Mouse (Mus musculus) midbrain, postnatal 0 days (tissue): ENCODE measurements around the gene Minos1. TPM values are rescaled to one million over a fixed set of nuclear protein-coding genes. Genes with fewer than 3 reads are reported as not detected.
A peak's percentile ranks its signal among the peaks of the same experiment; 100 is the strongest.

Source experiments
- ATAC-seq: fragments of 200-750 bp; cut with Nextera tagmentation; 2 replicates; pipeline ENCODE4 v1.8.0; 2017; ENCODE audit warnings: moderate number of reproducible peaks, mild to moderate bottlenecking, moderate TSS enrichment, moderate library complexity; ENCODE audit not compliant: low FRiP score
- DNase-seq: peaks from one replicate; pipeline ENCODE4 v3.0.0-alpha.2; 2015; ENCODE audit warnings: low spot score
- H3K27ac ChIP-seq: fragments of 300-500 bp; sonication (generic); 2 replicates; pipeline ENCODE4 v1.5.1; 2014; ENCODE audit warnings: low read depth, mild to moderate bottlenecking, low read length, mixed read lengths
- H3K27me3 ChIP-seq: fragments of 300-500 bp; sonication (generic); 2 replicates; pipeline ENCODE4 v1.6.1; 2014; ENCODE audit warnings: low read length, control low read depth, mixed read lengths; ENCODE audit not compliant: insufficient read depth
- H3K36me3 ChIP-seq: fragments of 300-500 bp; sonication (generic); 2 replicates; pipeline ENCODE4 v1.6.1; 2014; ENCODE audit warnings: low read length, control low read depth, mixed read lengths; ENCODE audit not compliant: insufficient read depth
- H3K4me1 ChIP-seq: fragments of 300-500 bp; sonication (generic); 2 replicates; pipeline ENCODE4 v1.6.1; 2014; ENCODE audit warnings: mild to moderate bottlenecking, control low read depth, antibody characterized with exemption, low read length, mixed read lengths; ENCODE audit not compliant: insufficient read depth
- H3K4me2 ChIP-seq: fragments of 300-500 bp; sonication (generic); 2 replicates; pipeline ENCODE4 v1.6.1; 2014; ENCODE audit warnings: low read depth, mild to moderate bottlenecking, low read length, mixed read lengths; ENCODE audit not compliant: poor library complexity, severe bottlenecking
- H3K4me3 ChIP-seq: fragments of 300-500 bp; sonication (generic); 2 replicates; pipeline ENCODE4 v1.5.1; 2014; ENCODE audit warnings: low read depth, mild to moderate bottlenecking, low read length, moderate library complexity
- H3K9ac ChIP-seq: fragments of 300-500 bp; sonication (generic); replicated peaks from 2 replicates; pipeline ENCODE4 v1.6.1; 2014; ENCODE audit warnings: mild to moderate bottlenecking, low read length, moderate library complexity, mixed read lengths; ENCODE audit not compliant: poor library complexity, severe bottlenecking
- H3K9me3 ChIP-seq: fragments of 300-500 bp; sonication (generic); 2 replicates; pipeline ENCODE4 v1.6.1; 2016; ENCODE audit warnings: low read length, control low read depth
- CTCF ChIP-seq: IDR thresholded peaks from 2 replicates; pipeline ENCODE4 v1.5.1; 2016; ENCODE audit warnings: antibody characterized with exemption, mild to moderate bottlenecking
- WGBS: fragments of 180-500 bp; shearing (Covaris S2); extraction: QIAGEN DNeasy Blood & Tissue Kit; methylation state at CpG from one replicate; pipeline ENCODE4 v1.1.7; 2014; 5-methylcytosine and 5-hydroxymethylcytosine counted together
- polyA plus RNA-seq: library from polyadenylated mRNA; unstranded; fragments of >200 nt; fragmentation: Nextera tagmentation; extraction: Ambion mirVana; gene quantifications from 2 replicates; pipeline ENCODE4 v1.2.1, GENCODE M21; 2015
- total RNA-seq: library from RNA; depleted of rRNA; stranded (reverse); fragments of >200 nt; gene quantifications from 2 replicates; pipeline ENCODE4 v1.2.3, GENCODE M21; 2014

Minos1 gene
- total and polyA plus RNA-seq, 2 experiments from 2014 or later = 21.9 to 397 TPM

DNA sequence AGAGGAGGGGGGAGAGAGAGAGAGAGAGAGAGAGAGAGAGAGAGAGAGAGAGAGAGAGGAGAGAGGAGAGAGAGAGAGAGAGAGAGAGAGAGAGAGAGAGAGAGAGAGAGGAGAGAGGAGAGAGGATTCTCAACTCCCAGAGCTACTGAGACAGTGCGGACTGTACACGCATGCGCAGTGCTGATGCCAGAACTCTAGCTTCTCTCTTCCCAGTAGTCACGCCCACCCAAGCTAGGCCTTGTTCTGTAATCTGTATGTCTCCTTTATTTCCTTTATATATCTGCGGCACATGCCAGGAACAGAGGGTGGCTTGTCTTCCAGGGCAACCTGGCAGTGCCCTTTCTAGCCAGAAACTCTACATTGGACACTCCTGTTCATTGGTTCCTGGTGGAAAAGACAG is 66.1 kb downstream of the Minos1 start:
- DNase-seq (no peak), ATAC-seq (no peak)
- H3K27me3 ChIP-seq = 0 out of 2 replicates have a peak, but pooled peaks cover 3% of the 10 kb centered on the region
- H3K4me2 ChIP-seq = no peak overlapping the region
- H3K36me3 ChIP-seq = no peaks in the 10 kb centered on the region
- no peaks in the 10 kb centered on the region for H3K9me3 ChIP-seq
- no peaks in the 10 kb centered on the region for H3K4me1 ChIP-seq
- WGBS = 90% methylated on average over 5 of the region's 5 CpGs
- no peak overlapping the region for H3K27ac ChIP-seq
- no peak for TF ChIP-seq CTCF
- H3K9ac ChIP-seq = no peak overlapping the region
- H3K4me3 ChIP-seq = no peak overlapping the region

GRCm38 (mm10) chr4:139059569-139059968 is 71.3 kb downstream of the Minos1 start:
- Histone ChIP-seq H3K9ac (no peak overlapping the region), H3K27me3 (0 out of 2 replicates have a peak, but pooled peaks cover 3% of the 10 kb centered on the region), H3K4me3 (no peak overlapping the region), H3K4me1 (no peaks in the 10 kb centered on the region), H3K27ac (no peak overlapping the region), H3K4me2 (no peak overlapping the region), H3K9me3 (no peaks in the 10 kb centered on the region), H3K36me3 (no peaks in the 10 kb centered on the region)
- TF ChIP-seq CTCF = no peak
- WGBS = 16% methylated on average over 7 of the region's 7 CpGs
- no peak for ATAC-seq
- DNase-seq = no peak

DNA sequence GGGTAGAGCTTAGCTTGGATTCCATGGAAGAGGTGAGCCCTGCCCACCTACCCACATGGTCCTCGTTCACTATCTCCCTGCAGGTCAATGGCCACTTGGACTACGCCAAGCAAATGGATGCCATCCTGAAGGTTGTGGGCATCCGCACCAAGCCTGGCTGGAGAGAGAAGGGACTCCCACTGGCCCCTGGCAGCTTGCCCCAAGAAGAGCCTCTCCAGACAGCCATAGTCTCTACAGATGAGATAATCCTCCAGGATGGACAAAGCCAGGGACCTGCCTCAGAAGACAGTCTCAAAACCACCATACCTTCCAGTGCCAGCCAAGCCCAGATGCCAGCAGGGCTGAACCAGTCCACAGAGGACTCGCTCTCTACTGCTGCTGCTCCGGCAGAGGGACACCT is 72.9 kb downstream of the Minos1 start:
- H3K4me3 ChIP-seq = no peak overlapping the region
- ATAC-seq = no peak

GRCm38 (mm10) chr4:139057291-139057690 is 73.6 kb downstream of the Minos1 start:
- no peaks in the 10 kb centered on the region for H3K4me1 ChIP-seq
- no peak overlapping the region for H3K4me3 ChIP-seq
- H3K27me3 ChIP-seq = no peaks in the 10 kb centered on the region
- no peak overlapping the region for H3K9ac ChIP-seq
- WGBS = 74% methylated on average over 5 of the region's 5 CpGs
- no peaks in the 10 kb centered on the region for H3K9me3 ChIP-seq
- DNase-seq (peak; percentile 34), ATAC-seq (no peak)
- no peak overlapping the region for H3K4me2 ChIP-seq
- no peak for TF ChIP-seq CTCF
- no peak overlapping the region for H3K27ac ChIP-seq
- H3K36me3 ChIP-seq = no peaks in the 10 kb centered on the region

More for the DNA sequence above, 72.9 kb downstream of the Minos1 start:
- no peak overlapping the region for H3K4me2 ChIP-seq
- WGBS = 94% methylated on average over 5 of the region's 5 CpGs
- no peaks in the 10 kb centered on the region for H3K27me3 ChIP-seq
- no peaks in the 10 kb centered on the region for H3K4me1 ChIP-seq
- no peaks in the 10 kb centered on the region for H3K36me3 ChIP-seq
- H3K9me3 ChIP-seq = no peaks in the 10 kb centered on the region
- no peak for DNase-seq
- no peak overlapping the region for H3K9ac ChIP-seq
- H3K27ac ChIP-seq = no peak overlapping the region
- TF ChIP-seq CTCF = no peak

- Histone ChIP-seq H3K4me3 (no peak overlapping the region), H3K4me1 (no peaks in the 10 kb centered on the region), H3K36me3 (no peaks in the 10 kb centered on the region), H3K9ac (no peak overlapping the region), H3K4me2 (no peak overlapping the region), H3K27me3 (no peaks in the 10 kb centered on the region), H3K27ac (no peak overlapping the region), H3K9me3 (no peaks in the 10 kb centered on the region)
- WGBS = 71% methylated on average over 3 of the region's 3 CpGs
- peak; percentile 55 for DNase-seq
- TF ChIP-seq CTCF = no peak
- no peak for ATAC-seq
These were observed 75.2 kb downstream of the Minos1 start for GRCm38 (mm10) chr4:139055744-139056143.

GRCm38 (mm10) chr4:139055336-139055735 is 75.6 kb downstream of the Minos1 start:
- Histone ChIP-seq H3K4me3 (no peak overlapping the region), H3K27ac (no peak overlapping the region), H3K9ac (no peak overlapping the region), H3K9me3 (no peaks in the 10 kb centered on the region), H3K27me3 (no peaks in the 10 kb centered on the region), H3K4me1 (no peaks in the 10 kb centered on the region), H3K36me3 (no peaks in the 10 kb centered on the region), H3K4me2 (no peak overlapping the region)
- no peak for ATAC-seq
- DNase-seq = peak; percentile 88
- TF ChIP-seq CTCF = no peak
- WGBS = 74% methylated on average over 4 of the region's 4 CpGs
